Mouse (Mus musculus) cortical plate, adult 2 months (tissue): ENCODE measurements around the gene Foxf1.

ENCODE experiments used
- CTCF ChIP-seq: fragments of 200-500 bp; IDR thresholded peaks from 2 replicates; pipeline ENCODE4 v1.5.1; 2011; ENCODE audit warnings: mild to moderate bottlenecking, control low read depth, low read length; ENCODE audit not compliant: insufficient read depth; ENCODE audit errors: extremely low read depth
- POLR2A ChIP-seq: fragments of 200-500 bp; IDR thresholded peaks from 2 replicates; pipeline ENCODE4 v1.6.1; 2011; ENCODE audit warnings: mild to moderate bottlenecking, low read length, control low read depth; ENCODE audit not compliant: insufficient read depth; ENCODE audit errors: extremely low read depth

DNA sequence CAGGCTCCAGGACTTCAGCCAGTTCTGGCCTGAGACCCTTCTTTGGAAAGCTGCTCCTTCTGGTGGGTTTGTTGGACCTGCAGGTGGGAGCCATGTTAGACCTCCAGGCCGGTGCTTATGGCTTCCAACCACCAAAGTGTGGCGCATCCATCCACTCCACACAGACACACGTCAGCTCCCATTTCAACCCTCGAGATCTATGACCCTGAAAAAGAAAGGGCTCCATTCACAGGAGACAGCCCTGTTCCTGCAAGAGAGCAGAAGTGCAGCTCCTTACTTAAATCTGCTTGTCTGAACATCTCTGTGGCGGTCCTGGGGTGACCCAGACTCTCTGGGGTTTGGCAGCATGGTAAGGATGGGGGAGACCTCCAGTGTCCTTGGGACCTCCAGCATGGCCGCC, 9.3 kb downstream of the Foxf1 start:
- TF ChIP-seq CTCF (no peak), POLR2A (no peak)
